Mouse (Mus musculus): ENCODE results near the gene Vash1. TPM values are rescaled to one million over a fixed set of nuclear protein-coding genes. Genes with fewer than 3 reads are reported as not detected.
A peak's percentile ranks its signal among the peaks of the same experiment; 100 is the strongest.

The Vash1 gene
- polyA plus RNA-seq, 2 experiments, result 0.61 to 0.65 TPM

DNA sequence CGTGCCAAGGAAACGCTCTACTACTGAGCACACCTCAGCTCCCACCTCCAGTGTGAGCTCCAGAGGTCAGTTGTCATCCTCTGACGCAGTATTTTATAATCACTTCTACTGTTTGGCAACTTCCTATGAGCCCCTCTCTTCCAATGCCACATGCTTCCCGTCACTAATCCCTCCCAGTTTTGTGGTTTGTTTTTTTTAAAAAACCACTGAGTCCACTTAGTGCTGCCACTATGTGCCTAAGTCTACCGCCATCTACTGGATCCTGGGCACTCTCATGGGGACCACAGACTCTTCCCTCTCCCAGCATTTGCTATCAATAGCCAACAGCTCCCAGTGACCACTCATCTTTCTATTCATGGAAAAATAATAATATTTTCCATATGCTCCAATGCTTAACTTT lies 35.5 kb downstream of the Vash1 start:
- 26% methylated on average over 5 of the region's 5 CpGs for WGBS (ENCODE audit: insufficient replicate concordance)
- H3K4me3 ChIP-seq (ENCODE audit: insufficient read depth in 1 of 2, low read depth in 2 of 2, low read length in 2 of 2), result no peak overlapping the region
- DNase-seq (ENCODE audit: low read depth in 3 of 3, low spot score in 3 of 3), result peak in 2 of 3 experiments; percentile 10 to 11
- H3K9ac ChIP-seq (replicated peaks), result no peak overlapping the region
- no peaks in the 10 kb centered on the region for H3K9me3 ChIP-seq (ENCODE audit: control insufficient read depth, low read length)
- no peaks in the 10 kb centered on the region for H3K4me1 ChIP-seq (replicated peaks; ENCODE audit: control insufficient read depth in 2 of 2, insufficient read depth in 2 of 2, low read length in 1 of 2)
- no peaks in the 10 kb centered on the region for H3K27me3 ChIP-seq (ENCODE audit: control insufficient read depth, insufficient read depth, low read length)
- no peak overlapping the region for H3K27ac ChIP-seq
- no peaks in the 10 kb centered on the region for H3K36me3 ChIP-seq (replicated peaks; ENCODE audit: control insufficient read depth, insufficient read depth, low read depth)
- no peak overlapping the region for H3K4me2 ChIP-seq (ENCODE audit: low read depth)
- no peak for ATAC-seq (ENCODE audit: insufficient read depth)
- peak; percentile 36; the same call in 1 of the 2 replicates for TF ChIP-seq CTCF (IDR thresholded peaks at IDR 0.05; ENCODE audit: low read depth)
- no peak for TF ChIP-seq EP300 (IDR thresholded peaks at IDR 0.05; ENCODE audit: low read depth)

DNA sequence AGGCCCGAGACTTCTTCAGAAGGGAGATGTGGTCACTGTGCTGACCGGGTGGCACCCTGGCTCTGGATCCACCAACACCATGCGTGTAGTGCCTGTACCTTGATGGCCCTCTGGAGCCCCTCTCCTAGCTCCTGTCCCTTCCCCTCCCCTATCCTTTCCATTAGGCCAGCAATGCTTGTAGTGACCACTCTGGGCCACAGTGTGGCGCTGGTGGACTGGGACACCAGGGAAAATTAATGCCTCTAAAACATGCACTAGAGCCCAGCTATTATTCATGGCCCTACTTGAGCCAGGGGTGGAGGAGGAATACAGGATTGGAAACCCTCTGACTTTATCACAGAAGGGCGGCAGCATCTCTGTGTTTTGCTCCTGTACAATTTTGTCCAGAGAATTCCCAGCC lies 36.9 kb downstream of the Vash1 start:
- Histone ChIP-seq H3K4me3 (ENCODE audit: insufficient read depth in 1 of 2, low read depth in 2 of 2, low read length in 2 of 2) (no peak overlapping the region), H3K27me3 (ENCODE audit: control insufficient read depth, insufficient read depth, low read length) (no peaks in the 10 kb centered on the region), H3K36me3 (replicated peaks; ENCODE audit: control insufficient read depth, insufficient read depth, low read depth) (no peaks in the 10 kb centered on the region), H3K4me2 (ENCODE audit: low read depth) (no peak overlapping the region), H3K9ac (replicated peaks) (no peak overlapping the region), H3K9me3 (ENCODE audit: control insufficient read depth, low read length) (no peaks in the 10 kb centered on the region), H3K27ac (no peak overlapping the region), H3K4me1 (replicated peaks; ENCODE audit: control insufficient read depth in 2 of 2, insufficient read depth in 2 of 2, low read length in 1 of 2) (no peaks in the 10 kb centered on the region)
- ATAC-seq (ENCODE audit: insufficient read depth) (no peak), DNase-seq (ENCODE audit: low read depth in 3 of 3, low spot score in 3 of 3) (no peak)
- WGBS (ENCODE audit: insufficient replicate concordance), result 27% methylated on average over 5 of the region's 5 CpGs
- TF ChIP-seq EP300 (IDR thresholded peaks at IDR 0.05; ENCODE audit: low read depth), result no peak
- TF ChIP-seq CTCF (IDR thresholded peaks at IDR 0.05; ENCODE audit: low read depth), result peak; percentile 82

DNA sequence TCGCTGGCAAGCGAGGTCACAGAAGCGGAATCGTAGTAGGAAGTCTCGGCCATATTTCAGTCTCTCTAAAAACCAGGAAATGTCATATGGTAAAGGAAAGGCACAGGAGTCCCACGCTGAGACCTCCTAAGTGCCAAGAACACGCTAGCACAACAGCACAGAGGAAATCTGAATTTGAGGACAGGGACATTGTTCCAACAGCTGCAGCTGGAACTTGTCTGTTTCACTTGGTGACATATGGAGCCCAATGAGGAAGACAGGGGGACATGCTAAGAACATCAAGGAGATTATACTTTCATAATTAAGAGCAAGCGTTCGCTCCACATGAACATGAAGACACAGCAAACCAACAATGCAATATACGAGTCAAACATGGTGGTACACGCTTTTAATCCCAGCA lies 38.5 kb downstream of the Vash1 start:
- Histone ChIP-seq H3K4me1 (replicated peaks; ENCODE audit: control insufficient read depth in 2 of 2, insufficient read depth in 2 of 2, low read length in 1 of 2) (no peaks in the 10 kb centered on the region), H3K36me3 (replicated peaks; ENCODE audit: control insufficient read depth, insufficient read depth, low read depth) (no peaks in the 10 kb centered on the region), H3K9ac (replicated peaks) (no peak overlapping the region), H3K27ac (no peak overlapping the region), H3K27me3 (ENCODE audit: control insufficient read depth, insufficient read depth, low read length) (no peaks in the 10 kb centered on the region), H3K4me3 (ENCODE audit: insufficient read depth in 1 of 2, low read depth in 2 of 2, low read length in 2 of 2) (no peak overlapping the region), H3K9me3 (ENCODE audit: control insufficient read depth, low read length) (no peaks in the 10 kb centered on the region), H3K4me2 (ENCODE audit: low read depth) (no peak overlapping the region)
- no peak for DNase-seq (ENCODE audit: low read depth in 3 of 3, low spot score in 3 of 3)
- no peak for ATAC-seq (ENCODE audit: insufficient read depth)
- TF ChIP-seq EP300 (IDR thresholded peaks at IDR 0.05; ENCODE audit: low read depth) (no peak), CTCF (IDR thresholded peaks at IDR 0.05; ENCODE audit: low read depth) (no peak)
- 73% methylated on average over 11 of the region's 11 CpGs for WGBS (ENCODE audit: insufficient replicate concordance)

DNA sequence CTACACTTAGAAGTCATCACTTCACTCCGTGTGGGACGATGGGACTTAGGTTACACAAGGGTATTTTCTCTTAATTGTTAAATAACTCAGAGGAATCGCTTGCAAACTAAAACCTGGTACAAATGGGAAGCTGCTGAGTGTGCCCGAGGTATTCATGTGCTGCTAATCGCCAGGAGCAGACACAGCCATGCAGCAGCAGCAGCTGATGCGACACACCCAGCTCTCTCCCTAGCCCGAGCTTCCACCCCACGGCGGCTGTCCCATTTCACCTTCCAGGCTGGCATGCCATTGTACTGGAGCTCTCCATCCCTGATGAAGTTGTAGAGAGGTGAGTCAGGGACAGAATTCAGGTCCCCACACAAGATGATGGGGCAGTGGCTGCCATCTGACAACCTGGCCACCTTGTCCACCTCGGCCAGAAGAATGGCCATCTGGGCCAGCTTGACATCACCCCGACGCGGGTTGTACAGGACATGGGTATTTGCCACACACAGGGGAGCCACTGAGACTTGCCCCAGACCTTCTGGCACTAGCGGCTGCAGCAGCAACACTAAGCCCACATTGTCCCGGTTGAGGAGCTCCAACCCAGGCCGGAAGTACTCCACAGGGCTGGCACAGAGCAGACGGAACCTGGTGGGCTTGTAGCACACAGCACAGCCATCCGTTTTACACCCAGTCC lies 41.6 kb downstream of the Vash1 start:
- Histone ChIP-seq H3K27ac (no peak overlapping the region), H3K27me3 (ENCODE audit: control insufficient read depth, insufficient read depth, low read length) (no peaks in the 10 kb centered on the region), H3K4me2 (ENCODE audit: low read depth) (no peak overlapping the region), H3K9me3 (ENCODE audit: control insufficient read depth, low read length) (no peaks in the 10 kb centered on the region), H3K9ac (replicated peaks) (no peak overlapping the region), H3K36me3 (replicated peaks; ENCODE audit: control insufficient read depth, insufficient read depth, low read depth) (no peaks in the 10 kb centered on the region), H3K4me3 (ENCODE audit: insufficient read depth in 1 of 2, low read depth in 2 of 2, low read length in 2 of 2) (no peak overlapping the region), H3K4me1 (replicated peaks; ENCODE audit: control insufficient read depth in 2 of 2, insufficient read depth in 2 of 2, low read length in 1 of 2) (no peaks in the 10 kb centered on the region)
- ATAC-seq (ENCODE audit: insufficient read depth) (no peak), DNase-seq (ENCODE audit: low read depth in 3 of 3, low spot score in 3 of 3) (no peak)
- 67% methylated on average over 18 of the region's 18 CpGs for WGBS (ENCODE audit: insufficient replicate concordance)
- TF ChIP-seq CTCF (IDR thresholded peaks at IDR 0.05; ENCODE audit: low read depth), result no peak
- TF ChIP-seq EP300 (IDR thresholded peaks at IDR 0.05; ENCODE audit: low read depth), result no peak

DNA sequence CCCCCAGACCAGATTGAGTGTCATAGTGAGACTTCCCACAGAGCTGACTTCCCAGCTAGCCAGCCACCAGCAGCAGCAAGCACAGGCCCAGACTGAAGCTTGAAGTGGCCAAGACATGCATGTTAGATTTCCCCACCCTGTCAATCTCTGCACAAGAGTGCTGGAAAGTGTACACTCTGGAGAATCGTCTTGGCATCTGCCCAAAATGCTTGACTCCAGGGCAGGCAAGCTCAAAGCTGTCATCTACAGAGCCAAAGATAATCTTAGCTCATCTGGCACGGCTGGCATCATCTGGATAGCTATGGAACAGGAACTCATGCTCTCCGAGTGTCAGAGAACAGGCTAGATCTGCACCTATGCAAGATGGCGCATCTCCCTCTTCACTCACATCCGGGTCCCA lies 43.0 kb downstream of the Vash1 start:
- no peak for DNase-seq (ENCODE audit: low read depth in 3 of 3, low spot score in 3 of 3)

More for the DNA sequence above, 43.0 kb downstream of the Vash1 start:
- Histone ChIP-seq H3K27me3 (ENCODE audit: control insufficient read depth, insufficient read depth, low read length) (no peaks in the 10 kb centered on the region), H3K9me3 (ENCODE audit: control insufficient read depth, low read length) (no peaks in the 10 kb centered on the region), H3K36me3 (replicated peaks; ENCODE audit: control insufficient read depth, insufficient read depth, low read depth) (no peaks in the 10 kb centered on the region), H3K4me1 (replicated peaks; ENCODE audit: control insufficient read depth in 2 of 2, insufficient read depth in 2 of 2, low read length in 1 of 2) (0 out of 4 replicates have a peak, but pooled peaks cover 0 to 2% of the 10 kb centered on the region in 2 experiments), H3K4me2 (ENCODE audit: low read depth) (no peak overlapping the region), H3K4me3 (ENCODE audit: insufficient read depth in 1 of 2, low read depth in 2 of 2, low read length in 2 of 2) (no peak overlapping the region), H3K27ac (no peak overlapping the region), H3K9ac (replicated peaks) (no peak overlapping the region)
- 60% methylated on average over 5 of the region's 5 CpGs for WGBS (ENCODE audit: insufficient replicate concordance)
- no peak for ATAC-seq (ENCODE audit: insufficient read depth)
- TF ChIP-seq CTCF (IDR thresholded peaks at IDR 0.05; ENCODE audit: low read depth) (no peak), EP300 (IDR thresholded peaks at IDR 0.05; ENCODE audit: low read depth) (no peak)

Measured in liver, embryonic 14.5 days (tissue).